Mouse (Mus musculus) brain, embryonic 14.5 days (tissue): ENCODE data around the gene Slc38a9. TPM values are rescaled to one million over a fixed set of nuclear protein-coding genes. Genes with fewer than 3 reads are reported as not detected.

Experiments
- DNase-seq: peaks from one replicate; pipeline ENCODE4 v3.0.0-alpha.2; 2011; ENCODE audit warnings: low read depth
- CTCF ChIP-seq: fragments of 200-500 bp; IDR thresholded peaks from 2 replicates; pipeline ENCODE4 v1.5.1; 2012; ENCODE audit warnings: inconsistent platforms, mild to moderate bottlenecking, moderate library complexity, borderline replicate concordance; ENCODE audit not compliant: insufficient read depth, insufficient read length; ENCODE audit errors: extremely low read depth
- POLR2A ChIP-seq: fragments of 200-500 bp; IDR thresholded peaks from 2 replicates; pipeline ENCODE4 v1.6.1; 2012; ENCODE audit warnings: mild to moderate bottlenecking, inconsistent platforms, borderline replicate concordance; ENCODE audit not compliant: poor library complexity, insufficient read depth, insufficient read length, severe bottlenecking; ENCODE audit errors: extremely low read depth
- polyA plus RNA-seq: library from polyadenylated mRNA; depleted of rRNA; stranded (reverse); fragments of >200 nt; gene quantifications from 2 replicates; pipeline ENCODE4 v1.2.3, GENCODE M21; 2012; rRNA removed

Slc38a9 gene
- 21.2 and 24.6 TPM in 2 replicates for polyA plus RNA-seq

DNA sequence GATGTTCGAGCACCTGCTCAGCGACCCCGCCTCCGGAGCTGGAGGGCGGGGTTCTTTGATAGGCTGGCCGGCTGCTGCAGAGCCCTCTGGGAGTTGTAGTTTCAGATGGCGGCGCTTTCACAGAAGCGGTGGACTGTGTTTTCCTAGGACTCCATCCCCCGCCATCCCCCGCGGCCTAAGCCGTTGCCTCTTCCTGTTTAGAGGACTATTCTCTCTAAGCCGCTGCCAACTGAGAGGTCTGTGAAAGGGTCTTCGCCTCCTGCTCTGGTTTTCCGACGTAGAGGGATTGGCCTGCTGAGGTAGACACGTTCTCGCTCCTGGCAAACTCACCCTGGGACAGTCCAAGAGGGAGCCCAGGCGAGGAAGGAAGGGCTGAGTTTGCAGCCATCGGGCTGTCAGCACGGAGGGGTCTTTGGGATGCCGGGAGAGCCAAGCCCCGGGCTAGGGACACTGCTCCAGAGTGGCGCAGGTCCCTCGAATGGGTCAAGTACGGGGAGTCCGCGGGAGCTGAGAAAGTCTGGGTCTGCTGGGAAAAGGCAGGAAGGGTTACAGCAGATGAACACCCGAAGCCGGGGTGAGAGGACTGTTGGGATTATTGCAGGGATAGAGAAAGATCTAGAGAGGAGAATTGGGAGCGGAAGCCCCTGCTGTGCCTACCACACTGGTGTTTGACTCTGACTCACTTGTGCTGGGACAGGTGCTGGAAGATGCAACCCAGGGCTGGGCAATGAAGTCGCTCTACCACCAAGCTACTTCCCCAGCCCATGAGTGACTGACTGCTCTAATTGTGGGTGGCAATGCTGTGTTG is at the start of gene Slc38a9:
Gene Slc38a9, plus strand, starts transcription at position 178 of the 808 bp plus-strand sequence.
- TF ChIP-seq CTCF (no peak), POLR2A (peak; percentile 25; the same call in 1 of the 2 replicates)
- DNase-seq, result peak; percentile 98

DNA sequence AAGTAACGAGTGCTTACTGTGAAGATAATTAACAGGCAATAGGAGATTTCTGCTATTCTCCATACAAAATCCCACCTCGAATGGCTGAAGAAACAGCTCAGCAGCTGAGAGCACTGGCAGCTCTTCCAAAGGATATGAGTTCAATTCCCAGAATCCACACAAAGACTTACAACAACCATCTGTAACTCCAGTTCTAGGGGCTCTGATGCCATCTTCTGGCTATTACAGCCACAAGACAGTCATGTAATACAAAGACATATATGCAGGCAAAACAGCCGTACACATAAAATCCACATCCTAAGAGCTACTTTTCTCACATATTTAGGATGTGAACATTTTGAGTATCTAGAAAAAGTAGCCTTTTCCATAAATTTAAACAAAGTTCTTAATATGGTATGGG is 39.0 kb upstream of the Slc38a9 start:
- DNase-seq, result peak; percentile 33
- TF ChIP-seq POLR2A (no peak), CTCF (no peak)

GRCm38 (mm10) chr13:112623656-112624055 is 36.9 kb upstream of the Slc38a9 start:
- no peak for DNase-seq
- TF ChIP-seq CTCF (no peak), POLR2A (no peak)

GRCm38 (mm10) chr13:112624622-112625021 is 35.9 kb upstream of the Slc38a9 start:
- no peak for DNase-seq
- TF ChIP-seq POLR2A (no peak), CTCF (no peak)

DNA sequence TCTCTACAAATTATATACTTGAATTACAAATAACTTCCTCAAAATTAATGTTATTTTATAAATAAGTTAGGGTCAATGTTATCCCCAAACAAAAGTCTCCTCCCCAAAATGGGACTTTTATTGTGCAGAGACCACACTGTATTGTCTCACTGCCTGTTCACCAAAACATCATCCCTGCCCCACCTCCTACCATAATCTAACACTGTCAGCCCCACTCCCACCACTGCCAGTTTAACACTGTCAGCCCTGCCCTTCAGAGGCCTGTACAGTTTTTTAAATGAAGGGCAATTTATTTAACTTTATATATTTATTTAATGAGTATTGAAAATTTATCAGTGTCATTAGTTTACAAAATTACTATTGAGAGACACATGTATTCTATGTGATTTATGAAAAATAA is 35.0 kb upstream of the Slc38a9 start:
- TF ChIP-seq CTCF (no peak), POLR2A (no peak)
- no peak for DNase-seq

- no peak for DNase-seq
- no peak for TF ChIP-seq POLR2A
- TF ChIP-seq CTCF, result no peak
Observed at GRCm38 (mm10) chr13:112635174-112635837, 25.2 kb upstream of the Slc38a9 start.

- no peak for DNase-seq
- TF ChIP-seq POLR2A (no peak), CTCF (no peak)
Observed at GRCm38 (mm10) chr13:112636498-112636897, 24.1 kb upstream of the Slc38a9 start.

- TF ChIP-seq CTCF (no peak), POLR2A (no peak)
- DNase-seq, result no peak
Observed at GRCm38 (mm10) chr13:112639111-112639510, 21.4 kb upstream of the Slc38a9 start.

GRCm38 (mm10) chr13:112642897-112643296 is 17.7 kb upstream of the Slc38a9 start:
- no peak for DNase-seq
- TF ChIP-seq POLR2A (no peak), CTCF (no peak)

GRCm38 (mm10) chr13:112644996-112645395 is 15.6 kb upstream of the Slc38a9 start:
- no peak for DNase-seq
- no peak for TF ChIP-seq CTCF
- TF ChIP-seq POLR2A, result no peak

GRCm38 (mm10) chr13:112645529-112646186 is 14.9 kb upstream of the Slc38a9 start:
- TF ChIP-seq CTCF, result no peak
- no peak for TF ChIP-seq POLR2A
- no peak for DNase-seq

DNA sequence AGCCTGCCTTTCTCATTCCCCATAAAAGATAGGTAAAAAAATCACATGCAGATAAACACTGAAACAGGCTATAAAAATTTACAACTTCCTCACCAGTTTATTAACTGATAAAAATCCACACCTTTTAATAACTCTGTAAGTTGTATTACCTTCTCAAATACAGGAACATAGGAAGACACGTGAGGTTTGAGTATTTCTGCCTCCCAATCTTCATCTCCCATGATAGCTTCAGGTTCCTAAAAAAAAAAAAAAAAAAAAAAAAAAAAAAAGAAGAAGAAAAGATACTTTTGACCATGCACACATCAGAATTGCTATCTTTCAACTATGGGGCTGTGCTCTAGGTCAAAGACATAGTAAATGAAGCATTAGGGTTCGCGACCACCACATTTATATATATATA is 9.4 kb upstream of the Slc38a9 start:
- TF ChIP-seq CTCF, result no peak
- TF ChIP-seq POLR2A, result no peak

More for the DNA sequence above, 9.4 kb upstream of the Slc38a9 start:
- no peak for DNase-seq
